Mouse (Mus musculus): ENCODE data around the gene Stk4.

DNA sequence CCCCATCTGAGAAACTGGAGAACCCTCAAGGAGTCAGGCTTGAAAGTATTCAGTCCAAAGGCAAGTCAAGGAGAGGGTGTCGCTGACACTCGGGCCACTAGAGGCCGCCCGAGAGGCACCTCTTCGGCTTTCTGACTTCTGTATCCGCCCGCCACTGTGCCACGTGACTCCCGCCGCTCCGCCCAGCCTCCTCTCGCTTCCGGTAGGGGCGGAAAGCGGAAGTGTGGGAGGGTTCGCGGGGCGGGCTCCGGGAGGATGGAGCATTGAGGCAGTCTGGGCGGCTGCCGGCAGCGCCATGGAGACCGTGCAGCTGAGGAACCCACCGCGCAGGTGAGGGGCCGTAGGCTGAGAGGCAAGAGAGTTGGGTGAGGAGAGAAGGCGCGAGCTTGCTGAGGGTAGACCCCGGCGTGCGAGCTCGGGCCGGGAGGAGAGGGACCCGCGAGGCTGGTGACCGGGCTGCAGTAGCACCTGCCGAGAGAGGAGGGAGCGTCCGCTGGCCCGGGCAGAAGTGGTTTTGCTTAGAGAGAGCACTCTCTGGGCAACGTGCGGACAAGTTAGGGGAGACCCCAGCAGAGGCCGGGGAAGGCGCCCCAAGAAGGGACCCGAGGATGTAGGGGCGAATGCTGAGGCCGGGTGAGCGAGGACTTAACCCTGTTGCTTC lies 3.9 kb downstream of the Stk4 start:
- TF ChIP-seq HCFC1 (IDR thresholded peaks at IDR 0.05; ENCODE audit: borderline replicate concordance, insufficient read depth, low read length), result 0 out of 2 replicates have a peak, but pooled peaks have one; percentile 50
- TF ChIP-seq CHD2 (IDR thresholded peaks at IDR 0.05; ENCODE audit: low read depth, low read length), result no peak
- TF ChIP-seq MAFK (IDR thresholded peaks at IDR 0.05; ENCODE audit: insufficient read depth, low read depth, low read length), result no peak
- no peak for TF ChIP-seq ZNF384 (IDR thresholded peaks at IDR 0.05; ENCODE audit: low read depth, low read length)
- no peak for TF ChIP-seq ZC3H11A (IDR thresholded peaks at IDR 0.05; ENCODE audit: borderline replicate concordance, low read depth, low read length)

All from ES-E14 (cell line).